In genomic region chr19:8944062-8944461, GRCm38 (mm10) we compare ENCODE assay signal across 7 mouse cellular contexts. TPM values are rescaled to one million over a fixed set of nuclear protein-coding genes. Genes with fewer than 3 reads are reported as not detected.
DNase-seq lines count a peak whose midpoint lies in the region; ATAC-seq and TF ChIP-seq lines count a peak whose summit lies in the region.

No protein-coding gene starts in this region.

- no peak for TF ChIP-seq POLR2A in embryonic fibroblast, embryonic 13.5 days (IDR thresholded peaks at IDR 0.05; ENCODE audit: low read depth, low read length)

- peaks cover 42% of the 10 kb centered on the region for H3K36me3 ChIP-seq in neural tube, embryonic 12.5 days
- H3K36me3 ChIP-seq in limb, embryonic 13.5 days: peaks cover 63% of the 10 kb centered on the region
- H3K36me3 ChIP-seq in stomach, embryonic 15.5 days: peaks cover 43% of the 10 kb centered on the region

- no peaks in the 10 kb centered on the region for H3K9me3 ChIP-seq in neural tube, embryonic 12.5 days
- H3K9me3 ChIP-seq in limb, embryonic 13.5 days: no peaks in the 10 kb centered on the region
- H3K9me3 ChIP-seq in stomach, embryonic 15.5 days: no peaks in the 10 kb centered on the region

- 76% methylated on average over 5 of the region's 5 CpGs for WGBS in neural tube, embryonic 12.5 days
- WGBS in limb, embryonic 13.5 days: 54% methylated on average over 5 of the region's 5 CpGs
- 33% methylated on average over 5 of the region's 5 CpGs for WGBS in stomach, embryonic 15.5 days

- peak overlapping the region; percentile 26; the same call in 1 of the 2 replicates for H3K9ac ChIP-seq in neural tube, embryonic 12.5 days
- peak overlapping the region; percentile 100; the same call in 1 of the 2 replicates for H3K9ac ChIP-seq in limb, embryonic 13.5 days
- no peak overlapping the region for H3K9ac ChIP-seq in stomach, embryonic 15.5 days

- no peak overlapping the region for H3K27ac ChIP-seq in neural tube, embryonic 12.5 days
- H3K27ac ChIP-seq in embryonic fibroblast, embryonic 13.5 days (ENCODE audit: insufficient read depth, low read length): no peak overlapping the region
- peak overlapping the region; percentile 63; the same call in 1 of the 2 replicates for H3K27ac ChIP-seq in limb, embryonic 13.5 days
- peak overlapping the region; percentile 70; the same call in 1 of the 2 replicates for H3K27ac ChIP-seq in stomach, embryonic 15.5 days

- TF ChIP-seq CTCF in embryonic fibroblast, embryonic 13.5 days (IDR thresholded peaks at IDR 0.05; ENCODE audit: borderline replicate concordance, insufficient read depth, low read length): no peak

- no peak for DNase-seq in neural tube, embryonic 10.5 days (ENCODE audit: extremely low spot score, low spot score)
- no peak for DNase-seq in embryo, embryonic 10 days (ENCODE audit: low spot score)

- peak overlapping the region; percentile 41 for H3K4me2 ChIP-seq in neural tube, embryonic 12.5 days (replicated peaks)
- peak overlapping the region; percentile 73 for H3K4me2 ChIP-seq in limb, embryonic 13.5 days (replicated peaks)
- H3K4me2 ChIP-seq in stomach, embryonic 15.5 days: peak overlapping the region; percentile 67

- peaks cover 27% of the 10 kb centered on the region for H3K4me1 ChIP-seq in neural tube, embryonic 12.5 days
- peaks cover 6% of the 10 kb centered on the region for H3K4me1 ChIP-seq in embryonic fibroblast, embryonic 13.5 days (ENCODE audit: control insufficient read depth, insufficient read depth, low read length)
- peaks cover 40% of the 10 kb centered on the region for H3K4me1 ChIP-seq in limb, embryonic 13.5 days
- peaks cover 30% of the 10 kb centered on the region for H3K4me1 ChIP-seq in stomach, embryonic 15.5 days

- H3K27me3 ChIP-seq in neural tube, embryonic 12.5 days (replicated peaks): no peaks in the 10 kb centered on the region
- H3K27me3 ChIP-seq in limb, embryonic 13.5 days: no peaks in the 10 kb centered on the region
- H3K27me3 ChIP-seq in stomach, embryonic 15.5 days (replicated peaks): no peaks in the 10 kb centered on the region

- no peak overlapping the region for H3K4me3 ChIP-seq in neural tube, embryonic 12.5 days
- peak overlapping the region; percentile 55 for H3K4me3 ChIP-seq in embryonic fibroblast, embryonic 13.5 days (ENCODE audit: insufficient read depth, low read length)
- peak overlapping the region; percentile 97 for H3K4me3 ChIP-seq in limb, embryonic 13.5 days
- H3K4me3 ChIP-seq in stomach, embryonic 15.5 days (replicated peaks): peak overlapping the region; percentile 13

- no peak for ATAC-seq in neural tube, embryonic 12.5 days (ENCODE audit: low FRiP score, low read depth)
- ATAC-seq in limb, embryonic 13.5 days (ENCODE audit: low FRiP score, low read depth): no peak
- ATAC-seq in stomach, embryonic 15.5 days (ENCODE audit: insufficient read depth, low FRiP score, low read depth): no peak
- ATAC-seq in inflammation-experienced regulatory T-cells, adult 6 months: no peak

RNA-seq across cellular contexts. Expression of gene Mta2, which starts 2.4 kb away (rescaled TPM):
- 175 and 177 TPM in 2 replicates for polyA plus RNA-seq in neural tube, embryonic 12.5 days (2016; fragmentation: Nextera tagmentation; extraction: Ambion mirVana)
- polyA plus RNA-seq in embryonic fibroblast, embryonic 13.5 days (2011; ENCODE audit: insufficient read length, low read depth, missing spikeins): 101 and 102 TPM in 2 replicates
- 192 and 193 TPM in 2 replicates for polyA plus RNA-seq in limb, embryonic 13.5 days (2015; fragmentation: Nextera tagmentation; extraction: Ambion mirVana)
- polyA plus RNA-seq in stomach, embryonic 15.5 days (2015; fragmentation: Nextera tagmentation; extraction: Ambion mirVana): 132 and 142 TPM in 2 replicates
- 10 to 100 TPM; 78.8 to 96.7 (median 81.2) TPM for polyA plus RNA-seq in inflammation-experienced regulatory T-cells, adult 6 months (2017; shearing (Covaris generic))

RNA-seq across cellular contexts. Expression of gene Tut1, which starts 9.6 kb away (rescaled TPM):
- polyA plus RNA-seq in neural tube, embryonic 12.5 days (2016; fragmentation: Nextera tagmentation; extraction: Ambion mirVana): 32.5 and 34.6 TPM in 2 replicates
- polyA plus RNA-seq in embryonic fibroblast, embryonic 13.5 days (2011; ENCODE audit: insufficient read length, low read depth, missing spikeins): 16.8 and 19.7 TPM in 2 replicates
- 35.6 and 36.5 TPM in 2 replicates for polyA plus RNA-seq in limb, embryonic 13.5 days (2015; fragmentation: Nextera tagmentation; extraction: Ambion mirVana)
- 29.1 and 31.8 TPM in 2 replicates for polyA plus RNA-seq in stomach, embryonic 15.5 days (2015; fragmentation: Nextera tagmentation; extraction: Ambion mirVana)
- polyA plus RNA-seq in inflammation-experienced regulatory T-cells, adult 6 months (2017; shearing (Covaris generic)): 10 to 100 TPM; 17.6 to 38.3 (median 35.3) TPM

RNA-seq across cellular contexts. Expression of gene Eml3, which starts 14.7 kb away (rescaled TPM):
- polyA plus RNA-seq in neural tube, embryonic 12.5 days (2016; fragmentation: Nextera tagmentation; extraction: Ambion mirVana): 14.1 and 14.3 TPM in 2 replicates
- polyA plus RNA-seq in embryonic fibroblast, embryonic 13.5 days (2011; ENCODE audit: insufficient read length, low read depth, missing spikeins): 26.2 and 28.2 TPM in 2 replicates
- polyA plus RNA-seq in limb, embryonic 13.5 days (2015; fragmentation: Nextera tagmentation; extraction: Ambion mirVana): 36.9 and 37.2 TPM in 2 replicates
- polyA plus RNA-seq in stomach, embryonic 15.5 days (2015; fragmentation: Nextera tagmentation; extraction: Ambion mirVana): 31.7 and 32.6 TPM in 2 replicates
- polyA plus RNA-seq in inflammation-experienced regulatory T-cells, adult 6 months (2017; shearing (Covaris generic)): 10 to 100 TPM; 20.3 to 25.7 (median 20.4) TPM

RNA-seq across cellular contexts. Expression of gene Rom1, which starts 14.9 kb away (rescaled TPM):
- polyA plus RNA-seq in neural tube, embryonic 12.5 days (2016; fragmentation: Nextera tagmentation; extraction: Ambion mirVana): 2.1 and 2.3 TPM in 2 replicates
- 2.7 and 3.5 TPM in 2 replicates for polyA plus RNA-seq in embryonic fibroblast, embryonic 13.5 days (2011; ENCODE audit: insufficient read length, low read depth, missing spikeins)
- 3.2 and 3.7 TPM in 2 replicates for polyA plus RNA-seq in limb, embryonic 13.5 days (2015; fragmentation: Nextera tagmentation; extraction: Ambion mirVana)
- polyA plus RNA-seq in stomach, embryonic 15.5 days (2015; fragmentation: Nextera tagmentation; extraction: Ambion mirVana): 3.3 and 3.4 TPM in 2 replicates
- 10 to 100 TPM in 1 of 3 experiments, 1 to 10 TPM in 2; 3.2 to 22.7 (median 3.4) TPM for polyA plus RNA-seq in inflammation-experienced regulatory T-cells, adult 6 months (2017; shearing (Covaris generic))

RNA-seq across cellular contexts. Expression of gene Eef1g, which starts 22.8 kb away (rescaled TPM):
- 360 and 361 TPM in 2 replicates for polyA plus RNA-seq in neural tube, embryonic 12.5 days (2016; fragmentation: Nextera tagmentation; extraction: Ambion mirVana)
- 882 and 905 TPM in 2 replicates for polyA plus RNA-seq in embryonic fibroblast, embryonic 13.5 days (2011; ENCODE audit: insufficient read length, low read depth, missing spikeins)
- 508 and 512 TPM in 2 replicates for polyA plus RNA-seq in limb, embryonic 13.5 days (2015; fragmentation: Nextera tagmentation; extraction: Ambion mirVana)
- 383 and 461 TPM in 2 replicates for polyA plus RNA-seq in stomach, embryonic 15.5 days (2015; fragmentation: Nextera tagmentation; extraction: Ambion mirVana)
- 100 to 1,000 TPM; 465 to 725 (median 677) TPM for polyA plus RNA-seq in inflammation-experienced regulatory T-cells, adult 6 months (2017; shearing (Covaris generic))

Comparison
In these comparisons a context has a peak if more than half of its experiments do, and no peak if none do; other contexts are left out.
1. H3K27ac ChIP-seq: peak in limb, embryonic 13.5 days (single experiment) and stomach, embryonic 15.5 days (single experiment); none in neural tube, embryonic 12.5 days (single experiment) and embryonic fibroblast, embryonic 13.5 days (single experiment).
2. Peak in every context shown above with its lines, with median percentiles within 50 percentile points of each other: H3K4me2 ChIP-seq.